Mouse (Mus musculus): ENCODE measurements around the gene Entpd7. TPM values are rescaled to one million over a fixed set of nuclear protein-coding genes. Genes with fewer than 3 reads are reported as not detected.

Entpd7 gene
- polyA plus RNA-seq, 1 experiment from 2014 or later: 3.0 TPM

- peak overlapping the region; percentile 90 for H3K4me2 ChIP-seq
- H3K27ac ChIP-seq: peak overlapping the region; percentile 93
- DNase-seq (no peak), ATAC-seq (ENCODE audit: low read depth) (peak; percentile 2)
- no peaks in the 10 kb centered on the region for H3K27me3 ChIP-seq
- peaks cover 44% of the 10 kb centered on the region for H3K4me1 ChIP-seq (replicated peaks)
- H3K9ac ChIP-seq: peak overlapping the region; percentile 80
- H3K36me3 ChIP-seq: no peaks in the 10 kb centered on the region
- 1% methylated on average over 43 of the region's 43 CpGs for WGBS (ENCODE audit: insufficient replicate concordance)
- H3K9me3 ChIP-seq (replicated peaks): no peaks in the 10 kb centered on the region
- H3K4me3 ChIP-seq (replicated peaks): peak overlapping the region; percentile 70
Measured at GRCm38 (mm10) chr19:43675525-43676400, 13.7 kb upstream of the Entpd7 start.

GRCm38 (mm10) chr19:43678467-43679003, 10.9 kb upstream of the Entpd7 start:
- Histone ChIP-seq H3K36me3 (no peaks in the 10 kb centered on the region), H3K9me3 (replicated peaks) (no peaks in the 10 kb centered on the region), H3K27me3 (no peaks in the 10 kb centered on the region), H3K27ac (peak overlapping the region; percentile 65; the same call in 1 of the 2 replicates), H3K4me1 (replicated peaks) (peaks cover 23% of the 10 kb centered on the region), H3K9ac (no peak overlapping the region), H3K4me2 (no peak overlapping the region), H3K4me3 (replicated peaks) (no peak overlapping the region)
- DNase-seq: no peak
- ATAC-seq (ENCODE audit: low read depth): no peak
- 65% methylated on average over 8 of the region's 8 CpGs for WGBS (ENCODE audit: insufficient replicate concordance)

- Histone ChIP-seq H3K4me1 (replicated peaks) (peaks cover 21% of the 10 kb centered on the region), H3K27me3 (no peaks in the 10 kb centered on the region), H3K27ac (peak overlapping the region; percentile 65), H3K36me3 (no peaks in the 10 kb centered on the region), H3K4me2 (no peak overlapping the region), H3K4me3 (replicated peaks) (no peak overlapping the region), H3K9me3 (replicated peaks) (no peaks in the 10 kb centered on the region), H3K9ac (no peak overlapping the region)
- DNase-seq: no peak
- WGBS (ENCODE audit: insufficient replicate concordance): 21% methylated on average over 10 of the region's 10 CpGs
- ATAC-seq (ENCODE audit: low read depth): no peak
Measured at GRCm38 (mm10) chr19:43679474-43679981, 9.9 kb upstream of the Entpd7 start.

- H3K4me3 ChIP-seq (replicated peaks): no peak overlapping the region
- WGBS (ENCODE audit: insufficient replicate concordance): 59% methylated on average over 4 of the region's 4 CpGs
Measured at GRCm38 (mm10) chr19:43681541-43681940, 7.9 kb upstream of the Entpd7 start.

GRCm38 (mm10) chr19:43692815-43693214, 3.3 kb downstream of the Entpd7 start:
- DNase-seq (no peak), ATAC-seq (ENCODE audit: low read depth) (no peak)
- WGBS (ENCODE audit: insufficient replicate concordance): 83% methylated on average over 14 of the region's 14 CpGs
- Histone ChIP-seq H3K4me1 (replicated peaks) (peaks cover 23% of the 10 kb centered on the region), H3K9me3 (replicated peaks) (no peaks in the 10 kb centered on the region), H3K4me2 (no peak overlapping the region), H3K36me3 (peaks cover 6% of the 10 kb centered on the region; the same call in 1 of the 2 replicates), H3K4me3 (replicated peaks) (no peak overlapping the region), H3K27ac (no peak overlapping the region), H3K9ac (no peak overlapping the region), H3K27me3 (no peaks in the 10 kb centered on the region)

More at GRCm38 (mm10) chr19:43681541-43681940, 7.9 kb upstream of the Entpd7 start:
- Histone ChIP-seq H3K36me3 (no peaks in the 10 kb centered on the region), H3K27me3 (no peaks in the 10 kb centered on the region), H3K4me1 (replicated peaks) (peaks cover 15% of the 10 kb centered on the region), H3K27ac (no peak overlapping the region), H3K9me3 (replicated peaks) (no peaks in the 10 kb centered on the region), H3K4me2 (no peak overlapping the region), H3K9ac (no peak overlapping the region)
- no peak for ATAC-seq (ENCODE audit: low read depth)
- no peak for DNase-seq

- DNase-seq (no peak), ATAC-seq (ENCODE audit: low read depth) (no peak; the same call in 1 of the 2 replicates)
- Histone ChIP-seq H3K36me3 (peaks cover 11% of the 10 kb centered on the region; the same call in 1 of the 2 replicates), H3K4me1 (replicated peaks) (peaks cover 10% of the 10 kb centered on the region), H3K27me3 (no peaks in the 10 kb centered on the region), H3K9me3 (replicated peaks) (no peaks in the 10 kb centered on the region), H3K27ac (no peak overlapping the region), H3K4me2 (no peak overlapping the region), H3K4me3 (replicated peaks) (no peak overlapping the region), H3K9ac (no peak overlapping the region)
- 39% methylated on average over 10 of the region's 10 CpGs for WGBS (ENCODE audit: insufficient replicate concordance)
Measured at GRCm38 (mm10) chr19:43695514-43695964, 6.1 kb downstream of the Entpd7 start.

- Histone ChIP-seq H3K27ac (no peak overlapping the region), H3K9ac (no peak overlapping the region), H3K27me3 (no peaks in the 10 kb centered on the region), H3K4me3 (replicated peaks) (no peak overlapping the region), H3K9me3 (replicated peaks) (no peaks in the 10 kb centered on the region), H3K4me2 (no peak overlapping the region), H3K36me3 (peaks cover 15% of the 10 kb centered on the region; the same call in 1 of the 2 replicates), H3K4me1 (replicated peaks) (peaks cover 10% of the 10 kb centered on the region)
- no peak for DNase-seq
- no peak for ATAC-seq (ENCODE audit: low read depth)
- 78% methylated on average over 5 of the region's 5 CpGs for WGBS (ENCODE audit: insufficient replicate concordance)
Measured at GRCm38 (mm10) chr19:43697666-43698370, 8.3 kb downstream of the Entpd7 start.

GRCm38 (mm10) chr19:43699021-43699762, 9.7 kb downstream of the Entpd7 start:
- Histone ChIP-seq H3K9me3 (replicated peaks) (no peaks in the 10 kb centered on the region), H3K27me3 (no peaks in the 10 kb centered on the region), H3K4me1 (replicated peaks) (peaks cover 10% of the 10 kb centered on the region), H3K4me2 (no peak overlapping the region), H3K36me3 (peaks cover 15% of the 10 kb centered on the region; the same call in 1 of the 2 replicates), H3K27ac (no peak overlapping the region), H3K9ac (no peak overlapping the region), H3K4me3 (replicated peaks) (no peak overlapping the region)
- ATAC-seq (ENCODE audit: low read depth) (no peak), DNase-seq (no peak)
- 75% methylated on average over 11 of the region's 11 CpGs for WGBS (ENCODE audit: insufficient replicate concordance)

- Histone ChIP-seq H3K4me2 (no peak overlapping the region), H3K36me3 (peaks cover 16% of the 10 kb centered on the region), H3K27me3 (no peaks in the 10 kb centered on the region), H3K4me1 (replicated peaks) (peaks cover 10% of the 10 kb centered on the region), H3K4me3 (replicated peaks) (no peak overlapping the region), H3K9me3 (replicated peaks) (no peaks in the 10 kb centered on the region), H3K9ac (no peak overlapping the region), H3K27ac (no peak overlapping the region)
- 70% methylated on average over 6 of the region's 6 CpGs for WGBS (ENCODE audit: insufficient replicate concordance)
- no peak for ATAC-seq (ENCODE audit: low read depth)
- DNase-seq: no peak
Measured at GRCm38 (mm10) chr19:43699763-43700155, 10.3 kb downstream of the Entpd7 start.

GRCm38 (mm10) chr19:43704211-43704610, 14.7 kb downstream of the Entpd7 start:
- no peak for ATAC-seq (ENCODE audit: low read depth)
- no peak for DNase-seq
- H3K27ac ChIP-seq: no peak overlapping the region
- H3K27me3 ChIP-seq: no peaks in the 10 kb centered on the region
- 75% methylated on average over 11 of the region's 11 CpGs for WGBS (ENCODE audit: insufficient replicate concordance)
- no peaks in the 10 kb centered on the region for H3K4me1 ChIP-seq (replicated peaks)
- no peak overlapping the region for H3K9ac ChIP-seq
- H3K9me3 ChIP-seq (replicated peaks): no peaks in the 10 kb centered on the region
- no peak overlapping the region for H3K4me3 ChIP-seq (replicated peaks)
- H3K4me2 ChIP-seq: no peak overlapping the region
- H3K36me3 ChIP-seq: peaks cover 32% of the 10 kb centered on the region

Measured in liver, embryonic 13.5 days (tissue).